Mouse (Mus musculus) cerebellum, adult 8-10 months (tissue): ENCODE measurements around the gene Gm20388.
A peak's percentile ranks its signal among the peaks of the same experiment; 100 is the strongest.

Source experiments
- DNase-seq: peaks from one replicate; pipeline ENCODE4 v3.0.0; 2022

Gene Gm20388

GRCm38 (mm10) chr8:120243916-120244451 is 333.3 kb downstream of the Gm20388 start:
- no peak for DNase-seq

GRCm38 (mm10) chr8:120244553-120244952 is 333.9 kb downstream of the Gm20388 start:
- DNase-seq = no peak

- no peak for DNase-seq
These were observed 337.0 kb downstream of the Gm20388 start for GRCm38 (mm10) chr8:120247618-120248017.

GRCm38 (mm10) chr8:120248031-120248430 is 337.4 kb downstream of the Gm20388 start:
- DNase-seq = no peak

GRCm38 (mm10) chr8:120248451-120248850 is 337.8 kb downstream of the Gm20388 start:
- no peak for DNase-seq

GRCm38 (mm10) chr8:120249800-120250336 is 339.2 kb downstream of the Gm20388 start:
- no peak for DNase-seq

- no peak for DNase-seq
These were observed 340.2 kb downstream of the Gm20388 start for GRCm38 (mm10) chr8:120250750-120251410.

- no peak for DNase-seq
These were observed 340.9 kb downstream of the Gm20388 start for GRCm38 (mm10) chr8:120251411-120252035.

- no peak for DNase-seq
These were observed 343.0 kb downstream of the Gm20388 start for GRCm38 (mm10) chr8:120253626-120254025.

GRCm38 (mm10) chr8:120255406-120255987 is 344.9 kb downstream of the Gm20388 start:
- DNase-seq = no peak

GRCm38 (mm10) chr8:120256958-120257357 is 346.3 kb downstream of the Gm20388 start:
- DNase-seq = no peak

- no peak for DNase-seq
These were observed 348.6 kb downstream of the Gm20388 start for GRCm38 (mm10) chr8:120259206-120259605.

GRCm38 (mm10) chr8:120260677-120261076 is 350.0 kb downstream of the Gm20388 start:
- DNase-seq = no peak

- DNase-seq = no peak
These were observed 350.9 kb downstream of the Gm20388 start for GRCm38 (mm10) chr8:120261338-120262120.

GRCm38 (mm10) chr8:120263879-120264278 is 353.2 kb downstream of the Gm20388 start:
- DNase-seq = no peak

GRCm38 (mm10) chr8:120264388-120264943 is 353.8 kb downstream of the Gm20388 start:
- DNase-seq = no peak

GRCm38 (mm10) chr8:120264944-120265453 is 354.4 kb downstream of the Gm20388 start:
- peak; percentile 60 for DNase-seq

- no peak for DNase-seq
These were observed 354.8 kb downstream of the Gm20388 start for GRCm38 (mm10) chr8:120265471-120265870.

- peak; percentile 27 for DNase-seq
These were observed 357.9 kb downstream of the Gm20388 start for GRCm38 (mm10) chr8:120268541-120268980.

GRCm38 (mm10) chr8:120270449-120270848 is 359.8 kb downstream of the Gm20388 start:
- peak; percentile 57 for DNase-seq

GRCm38 (mm10) chr8:120273430-120273829 is 362.8 kb downstream of the Gm20388 start:
- DNase-seq = no peak
